Mouse (Mus musculus): Measurements from ENCODE around the gene Krt13.

Gene Krt13

GRCm38 (mm10) chr11:100112935-100113741, 8.2 kb downstream of the Krt13 start:
- DNase-seq (ENCODE audit: low read depth), result no peak

- DNase-seq (ENCODE audit: low read depth), result no peak
Observed at GRCm38 (mm10) chr11:100105576-100106122, 15.7 kb downstream of the Krt13 start, which contains the start of gene Krt36. Krt36 (minus strand) TSS chr11:100105626.

- DNase-seq (ENCODE audit: low read depth), result no peak
Observed at GRCm38 (mm10) chr11:100102693-100103429, 18.5 kb downstream of the Krt13 start.

DNA sequence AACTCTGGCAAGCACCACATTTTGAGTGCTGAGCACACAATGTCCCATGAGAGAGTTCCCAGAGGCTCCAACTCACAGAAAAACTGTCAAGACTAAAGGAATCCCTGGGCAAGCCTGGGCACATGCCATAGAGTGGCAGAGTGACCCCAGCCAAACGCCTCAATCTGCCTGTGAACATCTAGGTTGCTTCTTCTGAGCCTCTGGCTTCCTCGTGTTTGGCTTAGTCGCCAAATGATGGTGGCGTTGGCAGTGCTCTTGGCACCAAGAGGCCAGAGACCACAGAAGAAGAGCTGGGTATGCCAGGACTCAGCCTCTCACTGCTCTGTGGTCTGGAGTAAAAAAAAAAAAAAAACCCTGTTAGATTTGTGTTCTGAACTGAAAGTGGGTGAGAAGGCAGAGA, 21.0 kb downstream of the Krt13 start:
- no peak for DNase-seq (ENCODE audit: low read depth)

DNA sequence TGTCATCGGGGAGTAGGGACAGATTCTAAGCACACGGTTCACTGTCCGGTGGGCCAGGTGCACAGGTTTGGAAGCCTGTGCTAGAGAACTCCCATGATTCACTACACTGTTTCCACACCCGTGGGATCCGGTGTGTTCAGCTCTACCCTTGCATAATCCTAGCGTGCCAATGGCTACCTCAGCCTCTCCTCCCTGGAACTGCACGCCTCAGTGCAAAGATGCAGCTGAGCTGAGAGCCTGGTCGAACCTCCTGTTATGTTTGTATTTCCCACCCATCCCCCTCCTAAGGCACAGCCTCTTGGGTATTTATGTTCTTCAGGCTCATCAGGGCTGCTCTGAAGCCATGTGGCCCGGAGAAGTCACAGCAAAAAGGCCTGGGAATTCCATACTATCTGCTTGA, 23.5 kb downstream of the Krt13 start:
- DNase-seq (ENCODE audit: low read depth), result no peak

DNA sequence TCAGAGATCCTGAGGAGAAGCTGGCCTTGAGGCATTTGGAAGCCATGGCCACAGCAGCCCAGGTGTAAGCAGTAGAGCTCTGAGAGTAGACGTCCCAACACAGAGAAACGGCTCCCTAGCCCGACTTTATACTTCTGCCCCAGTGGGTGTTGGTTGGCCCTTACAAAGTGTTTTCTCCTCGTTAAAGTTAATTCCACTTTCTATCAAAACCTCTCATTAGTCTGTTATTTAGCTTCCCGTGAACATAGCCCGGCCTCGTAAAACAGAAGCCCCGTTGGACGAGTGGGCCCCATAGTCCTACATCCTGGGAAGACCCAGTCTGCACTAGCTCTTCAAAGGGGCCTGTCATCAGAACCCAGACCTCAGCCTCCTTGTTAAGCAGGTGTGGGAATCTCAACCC, 25.2 kb downstream of the Krt13 start, which contains the start of gene Krt35:
Krt35 (minus strand) TSS at position 101 of the 400 bp plus-strand sequence.
- no peak for DNase-seq (ENCODE audit: low read depth)

GRCm38 (mm10) chr11:100088378-100089025, 32.9 kb downstream of the Krt13 start:
- no peak for DNase-seq (ENCODE audit: low read depth)

DNA sequence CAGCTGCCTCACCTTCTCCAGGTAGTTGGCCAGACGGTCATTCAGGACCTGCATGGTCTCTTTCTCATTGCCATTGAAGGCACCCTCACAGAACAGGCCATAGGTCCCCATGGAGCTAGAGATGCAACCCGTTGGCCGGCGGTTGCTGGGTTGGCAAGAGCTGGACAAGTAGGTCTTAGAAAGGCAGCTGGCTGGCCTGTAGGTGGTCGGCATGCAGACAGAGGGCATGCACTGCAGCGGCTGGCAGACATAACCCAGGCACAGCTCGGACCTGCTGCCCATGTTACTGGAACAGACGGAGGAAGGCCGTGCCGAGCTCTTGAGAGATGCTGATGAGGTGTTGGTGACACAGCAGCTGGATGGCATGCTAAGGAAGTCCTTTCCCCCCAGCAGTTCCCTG, 33.5 kb downstream of the Krt13 start, which contains the start of gene Krt32:
Krt32 (minus strand) TSS at position 366 of the 400 bp plus-strand sequence.
- no peak for DNase-seq (ENCODE audit: low read depth)

DNA sequence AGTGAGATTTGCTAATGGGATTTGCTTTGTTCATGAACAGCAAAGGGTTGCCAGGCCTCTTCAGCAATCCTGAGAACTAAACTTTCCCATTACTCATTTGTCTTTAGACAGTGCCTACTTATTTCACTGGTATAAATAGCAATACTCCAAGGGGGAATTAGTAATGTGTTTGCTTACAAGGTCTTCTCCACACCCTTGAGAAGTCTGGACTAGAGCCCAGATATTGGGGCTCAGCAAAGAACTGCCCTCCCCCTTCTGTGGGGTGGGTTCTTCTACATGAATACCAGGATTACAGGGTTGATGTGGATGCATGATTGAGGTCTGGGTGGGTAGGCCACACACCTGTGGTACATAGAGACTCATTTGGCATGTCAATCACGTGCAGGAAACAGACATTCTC, 47.5 kb downstream of the Krt13 start:
- DNase-seq (ENCODE audit: low read depth), result no peak
